Mouse (Mus musculus): ENCODE measurements around the gene Luzp2.
"Not testable (repeated sequence)": the region's sequence is repeated elsewhere in the genome, so short reads cannot be mapped to it uniquely, and the experiment has no call there.

The Luzp2 gene

GRCm38 (mm10) chr7:55009173-55009771 lies 174.0 kb downstream of the Luzp2 start:
- no peak for DNase-seq

- not testable (repeated sequence) for DNase-seq
Observed at GRCm38 (mm10) chr7:55133850-55134249, 298.6 kb downstream of the Luzp2 start.

GRCm38 (mm10) chr7:55188927-55189326 lies 353.6 kb downstream of the Luzp2 start:
- no peak for DNase-seq

- no peak for DNase-seq
Observed at GRCm38 (mm10) chr7:55189496-55189895, 354.2 kb downstream of the Luzp2 start.

GRCm38 (mm10) chr7:55190655-55191054 lies 355.4 kb downstream of the Luzp2 start:
- DNase-seq: no peak

GRCm38 (mm10) chr7:55198806-55199205 lies 363.5 kb downstream of the Luzp2 start:
- DNase-seq: no peak

GRCm38 (mm10) chr7:55222997-55223396 lies 387.7 kb downstream of the Luzp2 start:
- DNase-seq: no peak

- no peak for DNase-seq
Observed at GRCm38 (mm10) chr7:55229407-55229806, 394.1 kb downstream of the Luzp2 start.
